Mouse (Mus musculus) cerebellum, adult 2 months (tissue): Measurements from ENCODE around the gene Aacs.

Source experiments
- CTCF ChIP-seq: fragments of 200-500 bp; IDR thresholded peaks from 2 replicates; pipeline ENCODE4 v1.5.1; 2011; ENCODE audit warnings: low read depth, mild to moderate bottlenecking, control low read depth, low read length, moderate library complexity, borderline replicate concordance; ENCODE audit not compliant: insufficient read depth
- POLR2A ChIP-seq: fragments of 200-500 bp; IDR thresholded peaks from 2 replicates; pipeline ENCODE4 v1.6.1; 2011; ENCODE audit warnings: low read length, control low read depth, borderline replicate concordance; ENCODE audit not compliant: insufficient read depth

DNA sequence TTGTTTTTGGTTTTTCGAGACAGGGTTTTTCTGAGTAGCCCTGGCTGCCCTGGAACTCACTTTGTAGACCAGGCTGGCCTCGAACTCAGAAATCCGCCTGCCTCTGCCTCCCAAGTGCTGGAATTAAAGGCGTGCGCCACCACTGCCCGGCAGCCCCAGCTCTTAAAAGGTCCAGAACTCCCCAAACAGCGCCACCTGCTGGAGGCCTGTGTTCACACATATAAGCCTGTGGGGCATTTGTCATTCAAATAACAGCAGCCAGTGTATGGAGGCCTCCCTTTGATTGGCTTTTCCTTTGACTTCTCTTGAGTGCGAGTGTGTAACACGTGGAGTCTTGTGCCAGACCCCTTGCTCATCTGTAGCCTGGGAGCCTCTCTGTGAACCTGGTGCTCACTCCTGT, 32.0 kb downstream of the Aacs start:
- TF ChIP-seq POLR2A (no peak), CTCF (no peak)
